Mouse (Mus musculus): ENCODE measurements around the gene Etnppl.

DNA sequence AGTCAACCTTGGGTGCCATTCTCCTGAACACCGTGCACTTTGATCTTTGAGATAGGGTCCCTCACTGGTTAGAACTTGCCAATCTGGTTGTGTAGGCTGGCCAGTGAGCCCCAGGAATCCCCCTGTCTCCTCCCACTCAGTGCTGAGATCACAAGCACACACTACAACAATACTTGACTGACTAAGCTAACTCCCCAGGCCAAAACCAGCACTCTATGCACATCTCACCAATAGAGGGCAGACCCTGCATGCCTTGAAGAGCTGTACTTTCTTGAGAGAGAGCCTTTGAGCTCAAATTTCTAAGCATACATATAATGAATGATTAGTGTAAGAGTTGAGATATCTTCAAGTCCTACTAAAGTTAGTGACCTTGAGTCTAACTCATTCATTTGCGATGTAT is 9.3 kb upstream of the Etnppl start:
- TF ChIP-seq CTCF (IDR thresholded peaks at IDR 0.05 in 2 of 3, conservative IDR thresholded peaks at IDR 0.05 in 1 of 3; ENCODE audit: control insufficient read depth in 1 of 3, insufficient read depth in 1 of 3, low read depth in 2 of 3, low read length in 3 of 3, poor library complexity in 1 of 3, severe bottlenecking in 1 of 3) (no peak), MXI1 (IDR thresholded peaks at IDR 0.05; ENCODE audit: low read depth, low read length) (no peak), ELF1 (IDR thresholded peaks at IDR 0.05; ENCODE audit: low read depth, low read length) (no peak), POLR2A (IDR thresholded peaks at IDR 0.05; ENCODE audit: control insufficient read depth in 1 of 2, insufficient read depth in 1 of 2, low read depth in 1 of 2, low read length in 2 of 2, poor library complexity in 1 of 2) (no peak), TBP (IDR thresholded peaks at IDR 0.05; ENCODE audit: low read depth, low read length) (no peak), KAT2A (conservative IDR thresholded peaks at IDR 0.05; ENCODE audit: low read depth, low read length) (no peak), CHD1 (IDR thresholded peaks at IDR 0.05; ENCODE audit: low read depth, low read length) (no peak), USF2 (IDR thresholded peaks at IDR 0.05; ENCODE audit: borderline replicate concordance in 1 of 2, insufficient read depth in 1 of 2, low read depth in 1 of 2, low read length in 2 of 2) (no peak), EP300 (IDR thresholded peaks at IDR 0.05; ENCODE audit: low read depth in 1 of 2, low read length in 2 of 2) (no peak), MYB (IDR thresholded peaks at IDR 0.05; ENCODE audit: low read depth, low read length) (no peak), POLR2AphosphoS2 (IDR thresholded peaks at IDR 0.05; ENCODE audit: low read length) (no peak)
